Mouse (Mus musculus) stomach, postnatal 0 days (tissue): ENCODE results near the gene Mast4. TPM values are rescaled to one million over a fixed set of nuclear protein-coding genes. Genes with fewer than 3 reads are reported as not detected.

Source experiments
- ATAC-seq: fragments of 200-750 bp; cut with Nextera tagmentation; 2 replicates; pipeline ENCODE4 v1.8.0; 2017; ENCODE audit not compliant: low FRiP score, low TSS enrichment
- DNase-seq: peaks from one replicate; pipeline ENCODE4 v3.0.0-alpha.2; 2016; ENCODE audit warnings: low spot score
- H3K27ac ChIP-seq: fragments of 300-500 bp; sonication (generic); replicated peaks from 2 replicates; pipeline ENCODE4 v1.5.1; 2014; ENCODE audit warnings: mild to moderate bottlenecking, control low read depth
- H3K27me3 ChIP-seq: fragments of 300-500 bp; sonication (generic); 2 replicates; pipeline ENCODE4 v1.6.1; 2014; ENCODE audit warnings: low read length; ENCODE audit not compliant: control insufficient read depth, insufficient read depth
- H3K36me3 ChIP-seq: fragments of 300-500 bp; sonication (generic); 2 replicates; pipeline ENCODE4 v1.6.1; 2014; ENCODE audit warnings: low read length, mixed read lengths; ENCODE audit not compliant: control insufficient read depth, insufficient read depth
- H3K4me1 ChIP-seq: fragments of 300-500 bp; sonication (generic); replicated peaks from 2 replicates; pipeline ENCODE4 v1.6.1; 2014; ENCODE audit warnings: antibody characterized with exemption; ENCODE audit not compliant: control insufficient read depth, insufficient read depth
- H3K4me2 ChIP-seq: fragments of 300-500 bp; sonication (generic); replicated peaks from 2 replicates; pipeline ENCODE4 v1.6.1; 2014; ENCODE audit warnings: low read depth, mild to moderate bottlenecking, control low read depth, moderate library complexity
- H3K4me3 ChIP-seq: fragments of 300-500 bp; sonication (generic); 2 replicates; pipeline ENCODE4 v1.5.1; 2014; ENCODE audit warnings: low read depth, low read length, control low read depth
- H3K9ac ChIP-seq: fragments of 300-500 bp; sonication (generic); 2 replicates; pipeline ENCODE4 v1.6.1; 2014; ENCODE audit warnings: mild to moderate bottlenecking, low read length, control low read depth, mixed read lengths
- H3K9me3 ChIP-seq: fragments of 300-500 bp; sonication (generic); 2 replicates; pipeline ENCODE4 v1.6.1; 2016; ENCODE audit warnings: low read length; ENCODE audit not compliant: control insufficient read depth
- CTCF ChIP-seq: IDR thresholded peaks from 2 replicates; pipeline ENCODE4 v1.5.1; 2016; ENCODE audit warnings: antibody characterized with exemption, low read depth, mild to moderate bottlenecking, moderate library complexity
- EP300 ChIP-seq: optimal IDR thresholded peaks from 2 replicates; pipeline ENCODE3; 2016; ENCODE audit warnings: antibody characterized with exemption
- WGBS: fragments of 180-500 bp; shearing (Covaris S2); extraction: QIAGEN DNeasy Blood & Tissue Kit; methylation state at CpG from one replicate; pipeline ENCODE4 v1.1.7; 2014; 5-methylcytosine and 5-hydroxymethylcytosine counted together
- polyA plus RNA-seq: library from polyadenylated mRNA; unstranded; fragments of >200 nt; fragmentation: Nextera tagmentation; extraction: Ambion mirVana; gene quantifications from 2 replicates; pipeline ENCODE4 v1.2.1, GENCODE M21; 2015

Mast4 gene
- polyA plus RNA-seq, 1 experiment from 2014 or later = 18.2 TPM

DNA sequence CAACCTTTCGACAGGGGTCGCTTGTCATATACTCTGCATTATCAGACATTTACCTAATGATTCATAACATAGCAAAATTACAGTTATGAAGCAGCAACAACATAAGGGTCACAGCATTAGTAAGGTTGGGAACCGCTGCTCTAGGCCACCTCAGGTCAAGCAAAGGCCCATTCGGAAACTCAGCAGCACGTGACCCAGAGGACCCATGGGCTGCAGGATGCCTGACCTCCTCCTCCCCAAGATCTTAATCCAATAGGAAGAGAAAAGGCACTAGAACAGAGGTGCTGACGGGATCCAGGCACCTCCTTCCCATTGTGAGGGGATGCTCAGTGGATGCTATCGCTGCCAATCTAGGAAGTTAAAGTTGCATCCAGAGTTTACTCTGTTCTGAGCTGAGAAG, 432.2 kb downstream of the Mast4 start:
- ATAC-seq (no peak), DNase-seq (no peak)
- WGBS = 84% methylated on average over 7 of the region's 7 CpGs
- no peaks in the 10 kb centered on the region for H3K36me3 ChIP-seq
- H3K9me3 ChIP-seq = no peaks in the 10 kb centered on the region
- no peaks in the 10 kb centered on the region for H3K27me3 ChIP-seq
- no peak overlapping the region for H3K27ac ChIP-seq
- H3K4me1 ChIP-seq = peaks cover 5% of the 10 kb centered on the region; the same call in 1 of the 2 replicates
- TF ChIP-seq CTCF (no peak), EP300 (no peak)
- no peak overlapping the region for H3K4me2 ChIP-seq
- no peak overlapping the region for H3K4me3 ChIP-seq
- H3K9ac ChIP-seq = no peak overlapping the region

GRCm38 (mm10) chr13:102900531-102900930, 433.8 kb downstream of the Mast4 start:
- Histone ChIP-seq H3K27ac (no peak overlapping the region), H3K9ac (no peak overlapping the region), H3K27me3 (no peaks in the 10 kb centered on the region), H3K4me3 (no peak overlapping the region), H3K9me3 (no peaks in the 10 kb centered on the region), H3K4me1 (peaks cover 9% of the 10 kb centered on the region; the same call in 1 of the 2 replicates), H3K4me2 (no peak overlapping the region), H3K36me3 (no peaks in the 10 kb centered on the region)
- DNase-seq (no peak), ATAC-seq (no peak)
- 51% methylated on average over 8 of the region's 8 CpGs for WGBS
- TF ChIP-seq EP300 (no peak), CTCF (no peak)

GRCm38 (mm10) chr13:102900083-102900420, 434.2 kb downstream of the Mast4 start:
- H3K9ac ChIP-seq = no peak overlapping the region
- DNase-seq (no peak), ATAC-seq (no peak)
- no peak for TF ChIP-seq CTCF
- no peak for TF ChIP-seq EP300
- H3K27ac ChIP-seq = 0 out of 2 replicates have a peak overlapping the region, but pooled peaks have one; percentile 1
- H3K4me3 ChIP-seq = no peak overlapping the region
- no peaks in the 10 kb centered on the region for H3K36me3 ChIP-seq
- H3K4me1 ChIP-seq = peaks cover 9% of the 10 kb centered on the region
- H3K4me2 ChIP-seq = no peak overlapping the region
- no peaks in the 10 kb centered on the region for H3K27me3 ChIP-seq
- no peaks in the 10 kb centered on the region for H3K9me3 ChIP-seq
- 37% methylated on average over 2 of the region's 2 CpGs for WGBS

- DNase-seq (peak; percentile 51), ATAC-seq (peak; percentile 73)
- Histone ChIP-seq H3K9me3 (no peaks in the 10 kb centered on the region), H3K4me2 (0 out of 2 replicates have a peak overlapping the region, but pooled peaks have one; percentile 23), H3K36me3 (no peaks in the 10 kb centered on the region), H3K4me1 (peaks cover 12% of the 10 kb centered on the region), H3K27me3 (no peaks in the 10 kb centered on the region), H3K9ac (no peak overlapping the region), H3K27ac (peak overlapping the region; percentile 83), H3K4me3 (no peak overlapping the region)
- 59% methylated on average over 9 of the region's 9 CpGs for WGBS
- no peak for TF ChIP-seq CTCF
- TF ChIP-seq EP300 = no peak
Measured at GRCm38 (mm10) chr13:102899253-102900082, 434.8 kb downstream of the Mast4 start.

GRCm38 (mm10) chr13:102898374-102899131, 435.7 kb downstream of the Mast4 start:
- peak; percentile 56 for DNase-seq
- Histone ChIP-seq H3K27ac (peak overlapping the region; percentile 83), H3K4me2 (peak overlapping the region; percentile 23; the same call in 1 of the 2 replicates), H3K27me3 (no peaks in the 10 kb centered on the region), H3K36me3 (no peaks in the 10 kb centered on the region), H3K9me3 (no peaks in the 10 kb centered on the region), H3K4me3 (no peak overlapping the region), H3K4me1 (peaks cover 14% of the 10 kb centered on the region), H3K9ac (no peak overlapping the region)
- WGBS = 41% methylated on average over 15 of the region's 15 CpGs
- TF ChIP-seq EP300 (no peak), CTCF (no peak)
- peak; percentile 84 for ATAC-seq

GRCm38 (mm10) chr13:102896322-102896721, 438.0 kb downstream of the Mast4 start:
- ATAC-seq (no peak), DNase-seq (no peak)
- Histone ChIP-seq H3K4me3 (no peak overlapping the region), H3K4me2 (no peak overlapping the region), H3K4me1 (peaks cover 14% of the 10 kb centered on the region), H3K27ac (no peak overlapping the region), H3K9ac (no peak overlapping the region), H3K36me3 (no peaks in the 10 kb centered on the region), H3K27me3 (no peaks in the 10 kb centered on the region), H3K9me3 (no peaks in the 10 kb centered on the region)
- TF ChIP-seq CTCF (no peak), EP300 (no peak)
